Mouse (Mus musculus) heart, adult 8-10 months (tissue): ENCODE data around the gene Mpp1. TPM values are rescaled to one million over a fixed set of nuclear protein-coding genes. Genes with fewer than 3 reads are reported as not detected.

ENCODE experiments used
- DNase-seq: peaks from one replicate; pipeline ENCODE4 v3.0.0; 2022; ENCODE audit warnings: low spot score
- total RNA-seq, 4 experiments: library from RNA; stranded (reverse); gene quantifications; 2 replicates each; pipeline ENCODE4 v1.2.4; 2022

Mpp1 gene
- total RNA-seq, 4 experiments from 2014 or later: 8.0 to 12.3 (median 11.9) TPM

- peak; percentile 11 for DNase-seq
Observed at GRCm38 (mm10) chrX:75083982-75084773, 46.6 kb downstream of the Mpp1 start.

- DNase-seq: no peak
Observed at GRCm38 (mm10) chrX:75082351-75082750, 48.5 kb downstream of the Mpp1 start.

Other genes starting within 250 kb of the Mpp1 start
- gene Gab3, start 45.6 kb downstream of the Mpp1 start, total RNA-seq: 1 to 10 TPM; 1.2 to 1.9 (median 1.6) TPM
- gene Dkc1, start 35.2 kb downstream of the Mpp1 start, total RNA-seq: 10 to 100 TPM; 18.6 to 26.9 (median 22.4) TPM
- not detected for gene Smim9, start 32.8 kb upstream of the Mpp1 start, total RNA-seq